Mouse (Mus musculus) adrenal gland, adult 18-20 months (tissue): ENCODE measurements around the gene Zdbf2. TPM values are rescaled to one million over a fixed set of nuclear protein-coding genes. Genes with fewer than 3 reads are reported as not detected.
A peak's percentile ranks its signal among the peaks of the same experiment; 100 is the strongest.

Experiments used
- DNase-seq, 2 experiments: peaks; one replicate each; pipeline ENCODE4 v3.0.0; 2021 to 2022; ENCODE audit warnings: low spot score in 2 of 2
- long read RNA-seq, 2 experiments: library from polyadenylated mRNA; stranded (forward); transcript quantifications; one replicate each; pipeline ENCODE4 v2.0.0; 2021
- total RNA-seq, 2 experiments: library from RNA; stranded (reverse); gene quantifications; 1 replicate in 1 of 2; 2 replicates in 1 of 2; pipeline ENCODE4 v1.2.3; 2021

The Zdbf2 gene
- total RNA-seq: 10 to 100 TPM; 10.8 to 23.1 TPM
- long read RNA-seq, experiment 1: 0 reads
- long read RNA-seq, experiment 2: 0 reads

- DNase-seq: peak; percentile 30 to 33
Measured at GRCm38 (mm10) chr1:63272741-63273338, at the start of gene Zdbf2. Gene Zdbf2 (plus strand): TSS chr1:63273265.

DNA sequence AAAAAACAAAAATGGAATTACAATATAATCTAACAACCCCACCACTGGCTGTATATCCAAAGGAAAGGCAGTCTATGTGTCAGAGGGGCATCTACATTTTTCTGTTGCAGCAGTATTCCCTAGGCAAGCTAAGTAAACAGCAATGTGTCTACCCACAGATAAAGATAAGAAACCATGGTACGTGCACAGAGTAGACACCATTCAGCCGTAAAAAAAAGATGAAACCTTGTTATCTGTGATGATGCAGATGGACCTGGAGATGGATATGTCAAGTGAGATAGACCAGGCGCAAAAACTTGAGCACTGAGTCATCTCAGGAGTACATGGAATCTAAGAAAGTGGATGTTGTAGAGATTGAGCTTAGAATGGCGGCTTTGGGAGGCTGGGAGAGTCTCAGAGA lies 48.1 kb upstream of the Zdbf2 start:
- no peak for DNase-seq

- no peak for DNase-seq
Measured at GRCm38 (mm10) chr1:63225890-63226289, 47.2 kb upstream of the Zdbf2 start.

DNA sequence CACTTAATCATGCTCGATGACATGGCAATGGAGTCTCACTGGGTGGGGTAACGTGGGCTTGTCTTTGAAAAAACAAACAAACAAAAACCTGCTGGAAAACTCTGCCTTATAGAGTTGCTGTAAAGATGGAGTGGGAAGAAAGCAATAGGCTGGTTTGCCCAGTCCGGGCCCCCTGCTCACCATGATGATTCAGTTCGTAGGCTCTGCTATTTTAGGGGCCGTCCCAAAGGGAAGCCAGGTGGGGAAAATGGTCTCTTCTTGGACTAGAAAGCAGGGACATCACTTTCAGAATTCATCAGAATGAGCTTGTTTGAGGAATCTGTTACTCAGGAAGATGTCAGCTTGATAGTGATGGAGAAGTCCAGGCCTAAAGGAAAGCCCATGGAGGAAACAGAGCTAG lies 45.8 kb upstream of the Zdbf2 start:
- DNase-seq: no peak

DNA sequence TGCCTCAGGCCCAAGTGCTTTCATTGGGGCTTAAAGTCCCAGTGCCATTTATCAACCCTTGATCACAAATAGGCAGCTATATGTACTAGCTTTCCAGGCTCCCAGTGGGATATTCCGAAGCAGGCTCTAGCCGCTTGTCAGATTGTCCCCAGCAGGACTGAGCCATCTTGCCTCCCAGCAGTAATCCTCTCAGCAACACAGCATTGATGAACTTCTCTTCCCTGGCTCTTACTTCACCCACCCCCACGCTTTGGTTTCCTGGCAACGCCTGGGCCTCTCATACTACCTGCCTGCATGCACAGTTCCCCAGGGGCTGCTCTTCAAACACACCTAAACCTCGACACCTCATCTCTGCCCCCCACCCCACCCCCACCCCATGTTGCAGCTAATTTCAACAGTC lies 35.7 kb upstream of the Zdbf2 start:
- no peak for DNase-seq

- DNase-seq: no peak
Measured at GRCm38 (mm10) chr1:63239305-63239704, 33.8 kb upstream of the Zdbf2 start.

DNA sequence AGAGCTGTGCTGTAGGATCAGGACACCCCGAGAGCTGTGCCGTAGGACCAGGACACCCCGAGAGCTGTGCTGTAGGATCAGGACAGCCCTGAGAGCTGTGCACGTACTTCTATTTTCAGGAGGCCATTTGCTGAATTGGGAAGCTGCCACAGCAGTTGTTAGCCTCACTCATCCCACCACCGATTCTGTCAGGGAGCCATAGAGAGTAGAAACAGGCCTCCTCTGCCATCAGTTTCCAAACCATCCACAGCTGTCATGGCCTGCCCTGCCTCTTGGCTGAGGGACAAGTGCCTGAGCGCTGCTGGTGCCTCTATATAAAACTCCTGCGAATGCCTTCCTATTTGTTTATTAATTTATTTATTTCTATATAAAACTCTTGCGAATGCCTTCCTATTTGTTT lies 33.3 kb upstream of the Zdbf2 start:
- DNase-seq: no peak

DNA sequence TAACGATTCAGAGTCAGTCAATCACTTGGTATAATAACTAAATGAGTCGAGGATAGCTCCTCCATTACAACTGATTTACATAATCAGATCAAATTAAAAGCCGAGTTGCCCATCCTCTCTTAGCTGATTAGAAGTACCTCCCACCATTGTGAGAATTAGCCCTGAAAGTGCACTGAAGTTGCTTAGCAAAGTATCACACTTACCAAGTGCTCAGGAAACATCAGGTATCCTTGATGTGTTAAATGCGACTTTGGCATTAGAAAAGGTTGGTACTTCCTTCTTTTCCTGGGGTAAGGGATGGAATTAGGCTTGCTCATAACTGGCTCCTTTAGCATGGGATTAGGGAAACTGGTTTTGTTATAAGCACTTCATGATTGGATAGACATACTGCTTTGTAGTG lies 29.2 kb upstream of the Zdbf2 start:
- DNase-seq: no peak

DNA sequence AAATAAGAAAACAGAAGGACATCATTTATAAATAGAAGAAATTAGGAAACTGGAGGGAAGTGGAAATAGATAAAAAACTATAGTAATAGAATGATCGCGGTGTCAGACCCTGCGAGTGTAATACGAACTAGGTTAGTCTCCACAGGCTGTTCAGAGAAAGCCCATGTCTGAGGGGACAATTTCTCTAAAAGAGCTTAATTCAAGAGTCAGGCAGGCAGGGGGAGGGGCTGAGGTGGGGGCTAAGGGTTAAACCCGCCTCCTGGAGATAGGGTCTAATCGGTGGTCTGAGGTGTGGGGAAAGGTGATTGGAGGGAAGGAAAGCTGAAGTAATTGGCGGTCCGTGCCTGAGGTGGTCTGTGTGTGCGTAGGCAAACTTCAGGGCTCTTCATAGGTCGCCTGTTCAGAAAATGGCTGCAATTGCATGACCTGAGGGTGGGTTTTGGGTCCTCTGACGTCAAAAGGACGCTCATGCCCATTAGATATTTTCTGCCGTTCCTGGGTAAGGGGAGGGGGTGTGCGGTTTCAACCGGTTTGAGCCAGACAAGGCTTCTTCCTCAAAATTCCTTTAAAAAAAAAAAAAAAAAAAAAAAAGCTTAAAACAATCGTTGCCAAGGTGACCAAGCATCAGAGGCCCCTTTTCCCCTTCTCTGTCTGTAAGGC lies 26.1 kb upstream of the Zdbf2 start:
- DNase-seq: no peak

GRCm38 (mm10) chr1:63247831-63248359 lies 25.2 kb upstream of the Zdbf2 start:
- no peak for DNase-seq

GRCm38 (mm10) chr1:63248360-63248851 lies 24.7 kb upstream of the Zdbf2 start:
- DNase-seq: peak; percentile 12 to 24

- no peak for DNase-seq
Measured at GRCm38 (mm10) chr1:63249261-63249660, 23.8 kb upstream of the Zdbf2 start.

DNA sequence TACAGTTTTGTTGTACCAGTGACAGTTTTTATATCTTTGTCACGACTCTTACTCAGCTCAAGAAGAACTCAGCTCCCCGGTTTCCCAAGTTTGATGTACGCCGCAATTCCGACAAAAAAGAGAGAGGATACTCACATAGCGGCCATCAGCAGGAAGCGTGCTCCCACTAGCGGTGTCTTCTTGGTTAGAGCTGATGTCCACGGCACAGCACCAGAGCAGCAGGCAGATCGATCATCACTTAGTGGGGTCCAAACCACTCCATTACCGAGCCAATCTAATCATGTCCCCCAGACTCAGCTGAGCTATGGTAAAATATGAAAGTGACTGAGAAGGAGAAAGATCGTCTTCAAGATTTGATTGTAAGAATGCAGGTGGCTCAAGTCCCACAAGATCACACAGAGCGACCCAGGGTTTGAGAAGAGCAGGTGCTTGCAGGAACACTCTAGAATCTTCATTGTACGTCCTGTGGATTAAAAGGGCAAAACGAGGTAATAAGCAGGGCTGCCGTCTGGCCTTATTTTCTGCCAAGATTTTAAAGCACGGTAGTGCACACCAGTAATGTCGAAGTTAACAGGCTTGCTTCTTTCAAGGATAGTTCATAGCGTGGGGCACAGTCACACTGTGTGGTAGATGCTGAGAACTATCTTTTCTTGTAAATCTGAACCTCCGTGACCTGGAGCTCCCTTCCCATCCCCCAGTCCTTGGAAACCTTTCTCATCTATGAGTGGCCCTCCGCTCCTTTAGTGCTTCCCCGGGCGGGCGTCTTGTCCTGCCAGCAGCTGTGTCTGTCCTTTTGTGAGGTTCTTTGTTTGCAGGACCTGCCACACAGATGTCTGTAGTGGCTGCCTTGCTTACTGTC lies 20.5 kb upstream of the Zdbf2 start:
- DNase-seq: no peak

GRCm38 (mm10) chr1:63253291-63253690 lies 19.8 kb upstream of the Zdbf2 start:
- DNase-seq: no peak

DNA sequence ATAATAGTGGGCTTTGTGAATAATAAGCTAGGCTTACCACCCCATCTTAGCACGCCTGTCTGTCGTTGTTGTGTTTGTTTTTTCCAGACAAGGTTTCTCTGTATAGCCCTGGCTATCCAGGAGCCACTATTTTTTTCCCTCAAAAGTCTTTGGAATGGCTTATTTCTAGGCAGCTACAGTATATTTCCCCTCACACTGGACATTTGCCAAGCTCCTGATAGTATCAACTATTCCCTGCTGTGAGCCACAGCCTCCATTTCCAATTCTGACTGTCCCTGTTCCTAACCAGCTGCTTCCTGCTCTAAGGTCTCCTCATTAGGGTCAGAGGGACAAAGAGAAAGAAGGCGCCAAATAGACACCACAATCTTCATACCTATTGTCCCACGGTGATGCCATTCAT lies 18.0 kb upstream of the Zdbf2 start:
- no peak for DNase-seq

GRCm38 (mm10) chr1:63256083-63256482 lies 17.0 kb upstream of the Zdbf2 start:
- no peak for DNase-seq

DNA sequence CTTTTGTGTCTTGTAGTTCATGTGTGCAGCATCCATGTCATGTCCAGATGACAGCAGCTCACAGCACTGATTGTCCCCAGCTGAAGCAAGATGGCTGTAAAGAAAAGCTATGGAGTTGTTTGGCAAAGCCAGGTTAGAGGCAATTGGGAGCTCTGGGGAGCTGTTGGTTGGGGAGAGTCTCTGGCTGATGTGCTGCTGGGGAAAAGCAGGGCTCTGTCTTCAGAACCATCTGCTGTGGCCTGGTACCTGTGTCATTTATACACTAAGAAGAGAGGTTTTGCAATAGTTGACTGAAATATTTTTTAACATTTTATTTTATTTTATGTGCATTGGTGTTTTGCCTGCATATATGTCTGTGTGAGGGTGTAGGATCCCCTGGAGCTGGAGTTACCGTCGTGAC lies 14.6 kb upstream of the Zdbf2 start:
- DNase-seq: no peak

DNA sequence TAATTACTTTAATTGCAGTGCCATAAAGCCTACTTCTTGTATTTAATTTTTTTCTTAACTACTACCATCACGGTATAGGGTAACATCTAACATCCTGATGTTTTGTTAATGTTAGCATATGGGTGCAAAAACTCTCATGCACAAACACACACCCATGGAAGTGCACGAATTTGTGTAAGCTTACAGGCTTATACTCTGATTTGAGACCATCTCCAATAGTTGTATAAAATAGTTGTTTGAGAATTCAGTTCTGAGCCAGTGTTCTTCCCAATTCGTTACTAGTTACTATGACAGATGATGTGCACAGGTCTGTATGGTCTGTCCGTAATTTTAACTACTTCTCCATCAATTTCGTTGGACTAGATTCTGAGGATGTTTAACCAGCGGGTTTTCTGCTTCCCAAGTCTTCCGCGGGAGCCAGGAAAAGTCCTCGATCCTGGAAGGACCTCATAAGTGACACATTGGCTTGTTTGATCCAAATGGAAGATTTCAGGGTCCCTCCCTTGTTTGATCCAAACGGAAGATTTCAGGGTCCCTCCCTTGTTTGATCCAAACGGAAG lies 13.7 kb upstream of the Zdbf2 start:
- DNase-seq: no peak

DNA sequence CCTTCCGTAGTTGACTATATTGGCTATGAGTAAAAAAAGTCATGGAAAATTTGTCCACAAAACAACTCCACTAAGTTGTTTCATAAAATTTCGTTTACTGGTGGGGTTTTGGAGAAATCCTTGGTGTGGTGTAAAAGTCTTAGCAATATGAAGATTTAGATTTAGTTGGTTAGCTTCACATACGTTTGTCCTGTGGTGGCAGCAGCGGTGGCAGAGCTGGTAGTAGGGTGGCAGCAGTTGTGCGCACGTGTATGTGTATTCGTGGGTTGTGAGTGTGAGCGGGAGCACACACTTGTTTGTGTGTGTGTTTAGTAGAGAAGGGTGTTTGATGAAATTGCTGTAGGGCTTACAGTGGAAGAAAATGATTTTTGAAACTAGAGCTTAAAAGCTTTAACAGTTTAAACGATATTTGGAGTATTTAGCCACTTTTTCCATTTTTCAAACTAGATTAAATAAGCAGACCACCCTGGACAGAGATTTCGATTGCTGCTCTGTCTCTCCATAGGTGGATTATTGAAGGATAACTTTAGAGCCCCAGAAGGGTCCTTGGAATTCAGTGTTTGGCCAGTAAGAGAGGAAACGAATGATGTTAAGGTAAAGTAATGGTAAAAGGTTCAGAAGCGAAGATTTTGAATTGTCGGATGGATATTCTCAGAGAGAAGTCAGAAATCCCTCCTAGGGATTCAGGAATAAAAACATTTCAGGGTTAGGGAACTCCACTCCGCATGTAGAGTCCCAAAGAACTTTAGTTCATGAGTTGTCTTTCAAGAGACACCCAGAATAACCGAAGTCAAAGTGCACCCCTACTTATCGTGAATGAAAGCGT lies 12.9 kb upstream of the Zdbf2 start:
- DNase-seq: no peak

DNA sequence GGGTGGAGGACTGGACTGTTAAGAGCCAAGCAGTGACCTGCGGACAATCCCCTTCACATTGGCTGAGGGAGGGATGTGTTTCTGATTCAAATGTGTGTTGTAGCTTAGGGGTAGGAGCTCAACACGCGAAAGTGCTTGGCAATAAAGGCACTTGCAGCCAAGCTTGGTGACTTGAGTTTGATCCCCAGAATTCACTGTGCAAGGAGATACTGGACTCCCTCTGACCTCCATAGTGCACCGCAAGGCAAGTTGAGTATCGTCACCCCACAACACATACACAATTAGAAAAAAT lies 12.4 kb upstream of the Zdbf2 start:
- no peak for DNase-seq
